Mouse (Mus musculus) left cerebral cortex, postnatal 36 days (tissue): Measurements from ENCODE around the gene Klk9. TPM values are rescaled to one million over a fixed set of nuclear protein-coding genes. Genes with fewer than 3 reads are reported as not detected.

Experiments used
- DNase-seq, 2 experiments: peaks; one replicate each; pipeline ENCODE4 v3.0.0; 2021 to 2022; ENCODE audit warnings: low spot score in 2 of 2, mixed read lengths in 1 of 2
- intact Hi-C: fragments of 180-260 bp; cut with DNase I; formaldehyde crosslinking; loops from one replicate; pipeline ENCODE4 v1.15.1; 2025
- total RNA-seq, 2 experiments: library from RNA; stranded (reverse); gene quantifications; 2 replicates each; pipeline ENCODE4 v1.2.3; 2021

The Klk9 gene
- total RNA-seq = not detected

DNA sequence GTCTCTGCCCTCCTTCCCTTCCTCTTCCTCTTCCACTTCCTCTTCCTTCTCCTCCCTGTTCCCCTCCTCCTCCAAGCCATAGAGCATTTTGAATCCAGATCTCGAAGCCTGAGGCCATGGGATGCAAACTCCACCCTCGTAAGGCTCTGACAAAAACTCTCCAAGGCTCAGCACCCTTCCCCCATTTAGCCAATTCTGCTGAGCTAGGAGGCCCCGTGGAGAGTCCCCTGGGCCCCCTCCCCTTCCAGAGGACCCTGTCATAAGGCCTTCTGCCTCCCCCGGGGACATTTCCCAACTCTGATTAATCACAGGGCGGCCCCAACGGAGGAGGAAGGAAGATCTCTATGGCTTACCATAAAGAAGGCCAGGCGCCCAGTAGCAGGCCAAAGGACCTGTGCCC, at the start of gene Klk9:
Gene Klk9, plus strand, starts transcription at position 301 of the 400 bp plus-strand sequence.
- DNase-seq = no peak
- intact Hi-C loops = no loop called here

DNA sequence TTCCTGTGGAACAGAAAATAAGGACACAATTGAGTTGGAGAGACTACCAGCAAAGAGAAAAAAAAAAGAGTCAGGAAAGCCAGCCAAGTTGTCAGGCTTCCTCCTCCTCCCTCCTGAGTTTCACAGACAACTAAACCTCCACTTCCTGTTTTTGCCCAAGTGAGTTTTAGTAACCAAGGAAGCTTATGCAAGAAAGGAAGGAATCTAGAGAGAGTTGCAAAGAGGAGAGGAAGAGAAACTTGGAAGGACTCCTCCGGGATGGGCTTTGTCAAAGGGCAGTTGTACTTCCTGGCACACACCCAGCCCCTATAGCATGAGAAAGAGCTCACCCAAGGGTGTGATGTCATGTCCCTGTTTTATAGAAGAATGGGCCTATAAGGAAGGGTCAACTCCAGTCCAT, 43.9 kb upstream of the Klk9 start:
- intact Hi-C loops = no loop called here
- DNase-seq = no peak

DNA sequence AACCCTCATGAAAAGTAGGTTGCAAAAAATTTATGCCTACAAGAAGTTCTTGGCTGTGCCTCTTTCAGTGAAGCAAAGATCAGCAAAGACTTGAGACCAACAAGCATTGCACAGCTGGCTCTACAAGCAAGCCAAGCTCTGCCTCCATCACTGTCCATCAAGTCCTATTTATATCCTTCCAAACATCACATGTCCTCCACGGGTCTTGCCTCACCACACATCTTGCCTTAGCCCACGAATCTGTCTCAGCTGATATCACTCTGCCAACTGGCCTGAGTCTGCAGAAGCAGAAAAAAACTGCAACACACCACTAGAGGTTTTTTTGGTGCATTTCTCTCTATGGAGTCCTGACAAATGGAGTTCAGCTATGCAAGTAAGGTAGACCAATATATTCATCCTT, 38.9 kb upstream of the Klk9 start:
- intact Hi-C loops = no loop called here

DNA sequence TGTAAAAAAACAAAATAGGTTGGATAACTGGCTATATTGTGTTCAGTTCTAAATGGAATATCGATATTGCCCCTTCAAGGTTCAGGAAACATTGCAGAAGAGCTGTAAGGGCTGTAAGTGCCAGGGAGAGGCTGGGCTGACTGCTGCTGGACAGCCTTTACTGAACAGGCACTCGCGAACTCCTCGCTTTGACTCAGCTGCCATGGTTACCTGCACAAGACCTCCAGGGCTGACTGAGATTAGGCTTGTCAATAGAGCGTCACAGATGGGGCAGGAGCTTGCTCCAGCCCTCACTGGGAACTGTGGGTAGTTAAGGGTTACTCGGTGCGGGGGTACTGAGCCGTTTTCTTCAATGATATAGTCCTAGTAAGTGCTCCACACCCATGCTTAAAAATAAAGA, 25.2 kb upstream of the Klk9 start:
- no peak for DNase-seq
- intact Hi-C loops = no loop called here

More for the DNA sequence above, 38.9 kb upstream of the Klk9 start:
- no peak for DNase-seq

DNA sequence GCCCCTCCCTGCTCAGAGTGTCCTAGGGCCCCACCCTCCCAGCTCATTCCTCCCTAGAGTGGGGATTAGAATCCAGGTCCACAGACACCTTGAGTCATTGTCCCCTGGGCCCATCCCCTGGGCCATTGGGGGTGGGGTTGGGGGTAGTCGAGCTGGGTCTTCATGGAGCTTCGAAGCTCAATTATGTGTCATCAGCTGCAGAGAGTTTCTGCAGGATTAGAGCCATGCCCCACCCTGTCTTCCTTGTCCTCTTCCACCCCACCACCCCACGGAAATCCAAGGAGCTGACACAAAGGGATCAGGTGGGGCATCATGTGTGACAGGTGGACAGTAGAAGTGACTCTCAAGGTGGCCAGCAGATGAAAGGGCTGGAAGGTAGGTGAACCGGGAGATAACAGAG, 23.1 kb upstream of the Klk9 start, which contains the start of gene Klk12:
Gene Klk12, plus strand, starts transcription at position 301 of the 400 bp plus-strand sequence.
- no peak for DNase-seq
- intact Hi-C loops = no loop called here

DNA sequence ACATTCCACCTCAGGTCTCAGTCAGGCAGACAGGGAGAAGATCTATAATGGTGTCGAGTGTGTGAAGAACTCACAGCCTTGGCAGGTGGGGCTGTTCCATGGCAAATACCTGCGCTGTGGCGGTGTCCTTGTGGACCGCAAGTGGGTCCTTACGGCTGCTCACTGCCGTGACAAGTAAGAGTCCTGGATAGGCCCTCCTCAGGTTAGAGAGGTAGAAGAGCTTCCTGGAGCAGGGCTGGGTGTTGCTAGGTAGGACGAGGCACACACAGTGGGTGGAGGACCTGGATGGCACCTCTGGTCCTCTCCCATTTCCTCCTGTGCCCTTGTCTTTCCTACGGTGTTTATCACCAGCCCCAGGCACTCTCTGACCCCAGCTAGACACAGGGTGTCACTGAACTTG, 22.1 kb upstream of the Klk9 start:
- intact Hi-C loops = no loop called here
- no peak for DNase-seq

DNA sequence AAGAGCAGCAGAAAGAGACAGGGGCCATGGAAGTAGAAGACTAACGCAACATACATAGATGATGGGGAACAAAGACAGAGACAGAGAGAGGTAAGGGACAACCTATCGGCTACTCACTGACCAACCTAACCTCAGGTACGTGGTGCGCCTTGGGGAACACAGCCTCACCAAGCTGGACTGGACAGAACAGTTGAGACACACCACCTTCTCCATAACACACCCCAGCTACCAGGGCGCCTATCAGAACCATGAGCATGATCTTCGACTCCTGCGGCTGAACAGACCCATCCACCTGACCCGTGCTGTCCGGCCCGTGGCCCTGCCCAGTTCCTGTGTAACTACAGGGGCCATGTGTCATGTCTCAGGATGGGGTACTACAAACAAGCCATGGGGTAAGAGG, 21.0 kb upstream of the Klk9 start:
- DNase-seq = no peak
- intact Hi-C loops = no loop called here

DNA sequence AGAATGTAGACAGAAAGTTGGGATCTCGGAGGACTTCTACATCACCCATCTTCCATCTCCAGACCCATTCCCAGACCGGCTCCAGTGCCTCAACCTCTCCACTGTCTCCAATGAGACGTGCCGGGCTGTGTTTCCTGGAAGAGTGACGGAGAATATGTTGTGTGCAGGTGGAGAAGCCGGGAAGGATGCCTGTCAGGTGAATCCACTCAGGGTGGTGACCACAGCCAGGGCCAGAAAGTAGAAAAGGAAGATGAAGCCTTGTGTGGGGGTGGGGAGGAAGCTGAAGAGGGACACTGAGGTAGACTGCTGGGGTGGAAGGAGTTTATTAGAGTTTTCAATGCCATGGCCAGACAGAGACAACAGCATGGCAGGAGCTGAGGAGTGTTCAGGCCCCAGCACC, 19.8 kb upstream of the Klk9 start:
- DNase-seq = no peak
- intact Hi-C loops = no loop called here

DNA sequence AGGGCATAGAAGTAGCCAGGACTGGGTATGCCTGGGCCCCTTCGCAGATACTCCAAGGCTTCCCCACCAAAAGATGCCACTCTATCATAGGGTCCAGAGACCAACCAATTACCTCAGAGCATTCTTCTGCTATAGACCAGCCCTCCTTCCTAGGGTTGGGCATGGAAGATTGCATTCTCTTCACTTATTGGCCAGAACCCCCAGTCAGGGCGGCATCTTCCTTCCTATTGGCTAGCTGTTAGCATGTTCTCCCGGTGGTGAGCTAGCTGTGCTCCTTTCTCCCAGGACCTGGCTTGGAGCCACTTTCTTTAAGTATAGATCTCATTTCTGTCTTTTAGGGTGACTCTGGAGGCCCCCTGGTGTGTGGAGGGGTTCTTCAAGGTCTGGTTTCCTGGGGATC, 18.8 kb upstream of the Klk9 start:
- intact Hi-C loops = no loop called here
- no peak for DNase-seq

DNA sequence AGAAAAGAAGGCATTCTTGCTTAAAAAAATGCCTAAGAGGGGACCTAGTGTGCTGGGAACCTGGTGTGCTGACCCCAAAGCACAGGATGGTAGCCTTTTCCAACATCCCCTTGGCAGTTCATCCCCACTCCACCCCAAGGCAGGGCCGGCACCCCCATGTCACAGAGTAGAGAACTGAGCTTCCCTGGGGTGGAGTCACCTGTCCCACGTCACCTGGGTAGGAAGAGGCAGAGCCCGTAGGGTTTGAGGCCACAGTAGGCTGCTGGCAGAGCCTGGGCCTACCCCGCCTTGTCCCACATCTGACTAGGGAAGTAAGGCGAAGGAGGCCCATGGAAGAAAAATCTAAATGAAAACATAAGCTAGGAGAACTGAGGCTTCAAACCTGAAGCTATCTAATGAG, 17.3 kb upstream of the Klk9 start, which contains the start of gene Klk11:
Gene Klk11, plus strand, starts transcription at position 241 of the 400 bp plus-strand sequence.
- no peak for DNase-seq
- intact Hi-C loops = no loop called here

DNA sequence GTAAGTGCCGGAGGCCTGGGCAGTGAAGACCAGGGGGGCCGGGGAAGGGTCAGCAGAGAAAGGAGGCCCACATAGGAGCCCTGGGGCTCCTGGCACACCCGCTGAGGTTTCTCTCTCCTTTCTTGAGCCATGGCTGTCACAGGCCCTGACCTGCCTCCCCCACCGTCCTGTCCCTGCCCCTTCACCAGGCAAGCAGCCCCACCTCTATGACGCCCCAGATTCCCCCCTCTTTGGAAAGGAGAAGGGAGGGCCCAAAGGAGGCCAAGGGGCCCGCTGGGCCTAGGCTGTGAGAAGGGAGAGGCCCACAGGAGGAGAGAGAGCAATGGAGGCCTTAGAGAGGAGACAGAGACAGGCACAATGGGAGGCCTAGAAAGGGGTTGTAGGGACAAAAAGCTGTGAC, 16.9 kb upstream of the Klk9 start:
- no peak for DNase-seq
- intact Hi-C loops = no loop called here

DNA sequence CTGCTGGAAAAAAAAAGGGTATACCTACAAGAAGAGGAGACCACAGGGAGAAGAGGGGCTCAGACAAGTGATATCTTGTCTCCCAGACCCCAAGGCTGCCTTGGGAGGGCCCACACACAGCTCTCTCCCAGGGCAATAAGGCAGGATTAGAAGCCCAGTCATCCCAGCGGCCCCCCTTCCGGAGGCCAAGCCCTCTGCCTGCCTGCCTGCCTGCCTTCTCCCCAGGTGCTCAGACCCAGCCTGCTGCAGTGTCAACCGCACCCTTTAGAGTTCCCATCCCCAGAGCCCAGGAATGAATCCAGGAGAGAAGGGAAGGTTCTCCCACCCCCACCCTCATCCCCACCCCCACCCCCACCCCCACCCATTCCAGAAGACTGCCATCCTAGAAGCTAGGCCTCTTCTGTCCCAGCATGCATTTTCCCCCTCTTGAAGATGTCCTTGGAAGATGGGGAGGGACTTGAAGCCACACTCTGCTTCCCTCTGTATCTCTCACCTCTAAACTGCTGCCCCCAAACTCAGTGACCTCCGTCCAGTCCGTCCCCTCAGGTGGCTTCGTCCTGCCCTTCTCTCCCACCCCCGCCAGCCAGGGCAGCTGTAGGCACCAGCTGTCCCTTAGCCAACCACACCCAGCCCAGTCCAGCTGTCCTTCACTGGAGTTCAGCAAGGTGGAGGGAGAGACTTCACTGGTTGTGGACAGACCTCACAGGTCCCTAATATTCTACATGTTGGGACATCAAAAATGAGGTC, 16.2 kb upstream of the Klk9 start:
- intact Hi-C loops = no loop called here
- no peak for DNase-seq

DNA sequence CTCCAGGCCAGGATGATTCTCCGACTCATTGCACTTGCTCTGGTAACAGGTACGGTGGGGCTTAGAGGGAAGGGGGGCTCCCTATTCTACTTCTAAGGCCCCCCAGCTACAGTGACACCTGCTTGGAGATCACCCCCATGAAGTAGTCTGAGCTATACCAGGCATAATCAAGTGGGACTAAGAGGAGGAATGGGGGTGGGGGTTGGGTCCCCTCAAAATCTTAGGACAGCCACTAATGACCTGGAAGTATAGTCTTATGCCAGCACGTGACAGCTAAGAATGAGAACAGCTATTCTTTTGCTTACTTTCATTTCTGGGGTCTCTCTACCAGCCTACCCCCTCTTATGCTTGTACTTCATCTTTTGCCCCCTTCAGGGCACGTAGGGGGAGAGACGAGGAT, 15.2 kb upstream of the Klk9 start:
- intact Hi-C loops = no loop called here
- DNase-seq = no peak

DNA sequence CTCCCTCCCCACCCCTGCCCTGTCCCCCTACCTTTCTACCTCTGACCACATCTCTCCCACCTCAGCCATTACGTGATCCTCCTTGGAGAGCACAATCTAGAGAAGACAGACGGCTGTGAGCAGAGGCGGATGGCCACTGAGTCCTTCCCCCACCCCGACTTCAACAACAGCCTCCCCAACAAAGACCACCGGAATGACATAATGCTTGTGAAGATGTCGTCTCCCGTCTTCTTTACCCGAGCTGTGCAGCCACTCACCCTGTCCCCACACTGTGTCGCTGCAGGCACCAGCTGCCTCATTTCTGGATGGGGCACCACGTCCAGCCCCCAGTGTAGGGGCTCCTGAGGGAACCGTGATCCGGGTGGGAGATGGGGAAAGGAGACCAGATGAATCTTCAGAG, 14.3 kb upstream of the Klk9 start:
- intact Hi-C loops = no loop called here
- DNase-seq = no peak

DNA sequence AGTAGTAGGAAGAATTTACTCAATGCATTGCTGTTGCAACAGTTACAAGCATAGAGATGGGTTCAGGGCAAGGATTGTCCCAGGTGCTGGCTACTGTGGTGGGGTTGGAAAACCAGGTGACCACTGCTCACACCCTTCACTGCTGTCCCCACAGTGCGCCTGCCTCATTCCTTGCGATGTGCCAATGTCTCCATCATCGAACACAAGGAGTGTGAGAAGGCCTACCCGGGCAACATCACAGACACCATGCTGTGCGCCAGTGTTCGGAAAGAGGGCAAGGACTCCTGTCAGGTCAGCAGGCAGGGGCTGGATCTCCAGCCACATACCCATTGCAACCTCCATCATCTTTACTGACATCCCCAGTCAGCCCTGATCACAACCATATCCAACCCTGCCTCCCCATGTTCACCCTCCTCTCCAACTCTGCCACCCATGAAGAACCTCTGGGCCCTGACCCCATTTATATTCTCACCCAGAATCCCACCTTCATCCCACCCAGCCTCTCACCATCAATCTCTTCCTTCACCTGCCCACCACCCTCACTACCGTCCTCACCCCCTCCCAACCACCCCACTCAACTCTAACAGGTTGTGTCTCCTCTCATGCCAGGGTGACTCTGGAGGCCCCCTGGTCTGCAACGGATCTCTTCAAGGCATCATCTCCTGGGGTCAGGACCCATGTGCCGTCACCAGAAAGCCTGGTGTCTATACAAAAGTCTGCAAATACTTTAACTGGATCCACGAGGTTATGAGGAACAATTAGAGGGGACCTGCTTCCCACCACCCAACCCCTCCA, 13.3 kb upstream of the Klk9 start:
- intact Hi-C loops = no loop called here
- no peak for DNase-seq

DNA sequence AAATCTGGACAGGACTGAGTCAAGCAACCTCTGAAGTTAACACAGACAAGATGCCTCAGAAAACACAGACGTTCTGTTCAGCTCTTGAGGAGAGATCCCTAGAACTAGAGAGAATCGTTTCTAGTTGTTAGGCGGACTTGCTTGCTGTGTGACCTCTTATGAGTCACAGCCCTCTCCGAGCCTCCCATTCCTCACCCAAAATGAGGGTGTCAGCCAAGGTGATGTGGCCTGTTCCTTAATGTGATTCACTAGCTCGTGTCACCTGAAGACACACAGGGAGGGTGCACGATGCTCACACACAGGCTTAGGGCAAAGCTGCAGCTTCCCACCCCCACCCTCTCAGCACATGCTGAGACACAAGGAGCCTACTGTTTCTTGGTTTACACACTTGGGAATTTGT, 11.4 kb upstream of the Klk9 start:
- DNase-seq = no peak
- intact Hi-C loops = loop anchor here (5.0 to 10.0 kb wide), 2 partner anchors 95 to 103 kb away; no protein-coding TSS in a partner anchor

DNA sequence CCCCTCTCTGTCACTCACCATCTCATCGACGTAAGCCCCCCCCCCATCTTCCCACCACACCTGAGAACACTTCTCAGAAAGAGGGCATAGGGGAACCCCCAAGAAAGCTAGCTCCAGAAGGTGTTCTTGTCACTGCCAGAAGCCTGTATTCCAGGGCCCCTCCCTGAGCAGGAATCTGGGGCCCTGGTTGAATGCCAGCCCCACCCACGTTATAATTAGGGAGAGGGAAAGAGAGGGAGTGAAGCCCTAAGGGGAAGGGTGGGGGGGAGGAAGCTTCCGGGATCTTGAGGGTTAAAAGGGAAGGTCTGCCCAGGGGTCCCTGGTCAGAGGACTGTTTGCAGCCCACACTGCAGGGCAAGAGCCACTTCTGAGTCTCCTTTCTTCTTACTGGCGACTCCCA, 10.9 kb upstream of the Klk9 start, which contains the start of gene Klk10:
Gene Klk10, plus strand, starts transcription at position 290 of the 400 bp plus-strand sequence.
- intact Hi-C loops = loop anchor here (5.0 to 10.0 kb wide), 2 partner anchors 94 to 103 kb away; no protein-coding TSS in a partner anchor
- DNase-seq = no peak

DNA sequence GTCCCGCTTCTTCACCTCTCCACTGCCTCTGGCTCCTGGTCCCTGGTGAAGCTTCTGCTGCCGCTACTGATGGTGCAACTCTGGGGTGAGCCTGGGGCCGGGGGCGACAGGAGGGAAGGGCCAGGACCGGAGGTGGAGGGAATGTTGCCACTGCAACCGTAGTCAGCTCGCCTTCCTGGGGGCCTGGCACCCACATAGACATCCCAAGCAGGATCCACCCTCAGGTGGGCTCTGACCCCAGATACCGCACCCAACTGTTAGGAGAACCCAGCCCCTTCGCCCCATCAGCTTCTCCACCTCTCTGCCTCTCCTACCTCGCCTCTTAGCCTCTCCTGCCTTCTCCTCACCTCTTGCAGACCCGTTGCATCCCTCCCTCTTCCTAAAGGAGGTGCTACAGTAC, 10.2 kb upstream of the Klk9 start:
- DNase-seq = no peak
- intact Hi-C loops = loop anchor here (5.0 to 10.0 kb wide), 2 partner anchors 93 to 104 kb away; no protein-coding TSS in a partner anchor

DNA sequence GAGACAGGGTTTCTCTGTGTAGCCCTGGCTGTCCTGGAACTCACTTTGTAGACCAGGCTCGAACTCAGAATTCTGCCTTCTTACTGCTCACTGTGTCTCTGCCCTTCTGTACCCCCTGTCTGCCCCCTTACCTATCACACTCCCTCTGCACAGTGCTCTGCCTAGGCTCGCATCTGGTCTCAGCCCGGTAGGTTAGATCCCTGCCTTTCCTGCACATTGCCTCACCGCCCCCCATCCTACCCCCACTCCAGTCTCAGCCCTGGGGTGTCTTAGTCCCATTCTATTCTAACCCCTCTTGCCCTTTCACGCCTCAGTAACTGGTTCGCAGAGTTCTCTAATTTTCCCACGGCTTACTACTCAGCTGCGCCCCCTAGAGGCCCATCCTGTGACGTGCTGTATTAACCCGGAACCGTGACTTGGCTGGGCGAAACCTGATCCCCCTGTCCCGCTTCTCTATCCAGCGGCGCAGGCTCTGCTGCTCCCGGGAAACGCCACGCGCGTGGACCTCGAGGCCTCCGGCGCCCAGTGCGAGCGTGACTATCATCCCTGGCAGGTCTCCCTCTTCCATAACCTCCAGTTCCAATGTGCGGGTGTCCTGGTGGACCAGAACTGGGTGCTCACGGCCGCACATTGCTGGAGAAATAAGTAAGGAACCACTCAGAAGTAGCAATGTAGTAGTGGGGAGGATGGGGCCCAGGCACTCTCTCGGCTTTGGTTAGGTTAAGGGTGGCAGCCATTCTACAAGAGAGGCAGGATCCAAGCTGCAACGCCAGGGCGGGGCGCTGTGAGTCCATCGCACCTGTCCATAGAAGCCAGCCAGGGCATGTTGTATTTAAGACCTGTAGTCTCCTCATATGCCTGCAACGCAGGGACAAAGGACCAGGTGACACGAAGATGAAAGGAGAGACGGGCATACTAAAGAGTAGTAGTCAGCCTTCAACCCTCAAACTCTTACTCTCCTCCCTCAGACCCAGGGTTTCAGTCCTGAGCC, 9.1 kb upstream of the Klk9 start:
- peak; percentile 31 to 45 for DNase-seq
- intact Hi-C loops = loop anchor here (5.0 to 10.0 kb wide), 2 partner anchors 92 to 105 kb away; no protein-coding TSS in a partner anchor
